Comparison of ENCODE assay signal across 10 mouse cellular contexts in the genomic region with DNA sequence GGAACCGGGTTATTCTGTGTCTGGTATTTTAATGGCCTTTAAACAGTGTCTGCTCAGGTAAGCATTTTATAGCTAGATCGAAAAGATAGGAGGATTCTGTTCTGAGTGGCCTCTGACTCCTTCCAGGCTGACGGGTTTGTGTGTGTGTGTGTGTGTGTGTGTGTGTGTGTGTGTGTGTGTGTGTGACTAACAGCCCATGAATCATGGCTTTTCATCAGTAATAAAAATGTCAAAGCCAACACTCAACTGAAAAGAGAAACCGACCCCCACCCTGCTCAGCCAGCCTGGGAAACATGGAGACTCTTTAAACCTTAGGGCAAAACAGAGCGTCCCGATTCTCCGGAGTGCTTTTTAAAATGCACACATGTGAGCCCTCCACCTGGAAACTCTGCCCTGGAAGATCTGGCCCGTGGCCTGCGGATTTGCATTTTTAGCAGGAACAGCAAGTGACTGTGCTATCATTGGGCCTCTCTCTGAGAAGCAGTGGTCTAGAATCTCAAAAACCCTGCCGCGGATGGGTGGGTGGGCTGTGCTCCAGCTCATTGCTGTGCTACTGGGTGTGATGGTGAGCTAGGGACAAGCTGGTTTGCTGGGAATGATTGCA. TPM values are rescaled to one million over a fixed set of nuclear protein-coding genes. Genes with fewer than 3 reads are reported as not detected.
DNase-seq lines count a peak whose midpoint lies in the region; ATAC-seq and TF ChIP-seq lines count a peak whose summit lies in the region.
"Had no signal": no experiment of that assay in that cellular context is flagged by ENCODE, and none has a peak within 500 bp of the region (broad histone marks: within the 10 kb centered on the region; RNA-seq: fewer than 3 reads in every experiment).

No protein-coding gene starts in this region.

- no peaks in the 10 kb centered on the region for H3K36me3 ChIP-seq in kidney, adult 2 months (ENCODE audit: control insufficient read depth, insufficient read depth, low read length)
- H3K36me3 ChIP-seq in hindbrain, postnatal 0 days (ENCODE audit: insufficient read depth, low read length), result no peaks in the 10 kb centered on the region
- no peaks in the 10 kb centered on the region for H3K36me3 ChIP-seq in midbrain, embryonic 15.5 days (replicated peaks)

- H3K4me1 ChIP-seq in kidney, adult 2 months (ENCODE audit: control insufficient read depth, insufficient read depth, low read length), result no peaks in the 10 kb centered on the region
- peaks cover 13% of the 10 kb centered on the region for H3K4me1 ChIP-seq in hindbrain, postnatal 0 days (ENCODE audit: insufficient read depth, low read length)
- H3K4me1 ChIP-seq in midbrain, embryonic 15.5 days, result peaks cover 27% of the 10 kb centered on the region

- H3K9ac ChIP-seq in hindbrain, postnatal 0 days (replicated peaks; ENCODE audit: low read length), result no peak overlapping the region
- no peak overlapping the region for H3K9ac ChIP-seq in midbrain, embryonic 15.5 days

- 14% methylated on average over 11 of the region's 11 CpGs for WGBS in kidney, adult 2 months
- 29% methylated on average over 11 of the region's 11 CpGs for WGBS in hindbrain, postnatal 0 days
- WGBS in midbrain, embryonic 15.5 days, result 30% methylated on average over 11 of the region's 11 CpGs

- no peaks in the 10 kb centered on the region for H3K27me3 ChIP-seq in kidney, adult 2 months (replicated peaks; ENCODE audit: control insufficient read depth, insufficient read depth, low read length)
- no peaks in the 10 kb centered on the region for H3K27me3 ChIP-seq in hindbrain, postnatal 0 days (ENCODE audit: insufficient read depth, low read length)
- H3K27me3 ChIP-seq in midbrain, embryonic 15.5 days (replicated peaks), result no peaks in the 10 kb centered on the region

- ATAC-seq in hindbrain, postnatal 0 days, result peak; percentile 60
- peak; percentile 60; the same call in 1 of the 2 replicates for ATAC-seq in midbrain, embryonic 15.5 days (replicated peaks)
- ATAC-seq in megakaryocyte progenitor cell, adult 5-6 weeks (replicated peaks; ENCODE audit: poor library complexity), result no peak

- H3K4me2 ChIP-seq in hindbrain, postnatal 0 days (ENCODE audit: low read depth, low read length), result 0 out of 2 replicates have a peak overlapping the region, but pooled peaks have one; percentile 10
- 0 out of 2 replicates have a peak overlapping the region, but pooled peaks have one; percentile 5 for H3K4me2 ChIP-seq in midbrain, embryonic 15.5 days

- no peak for TF ChIP-seq CTCF in kidney, adult 2 months (conservative IDR thresholded peaks at IDR 0.05; ENCODE audit: insufficient read depth, insufficient read length, low read depth, low read length)
- TF ChIP-seq CTCF in hindbrain, postnatal 0 days (IDR thresholded peaks at IDR 0.05; ENCODE audit: low read depth), result no peak

- no peak for TF ChIP-seq POLR2A in kidney, adult 2 months (IDR thresholded peaks at IDR 0.05; ENCODE audit: low read depth, low read length)

- DNase-seq in kidney, adult 2 months, result peak; percentile 21
- no peak for DNase-seq in kidney, adult 11 months
- peak; percentile 39 for DNase-seq in brain, adult 2 months (ENCODE audit: low read depth, low spot score)
- no peak for DNase-seq in hindbrain, postnatal 0 days (ENCODE audit: low spot score)
- DNase-seq in cerebellum, postnatal 4 days (ENCODE audit: low spot score in 2 of 2), result no peak
- no peak for DNase-seq in urinary bladder, postnatal 25 days (ENCODE audit: low spot score)

- no peak overlapping the region for H3K4me3 ChIP-seq in kidney, adult 2 months (ENCODE audit: insufficient read depth, low read depth, low read length)
- no peak overlapping the region for H3K4me3 ChIP-seq in hindbrain, postnatal 0 days (ENCODE audit: low read length)
- no peak overlapping the region for H3K4me3 ChIP-seq in midbrain, embryonic 15.5 days

- H3K9me3 ChIP-seq in hindbrain, postnatal 0 days (ENCODE audit: low read length), result no peaks in the 10 kb centered on the region
- H3K9me3 ChIP-seq in midbrain, embryonic 15.5 days, result no peaks in the 10 kb centered on the region

- H3K27ac ChIP-seq in kidney, adult 2 months (ENCODE audit: insufficient read depth, low read depth, low read length), result no peak overlapping the region
- 0 out of 2 replicates have a peak overlapping the region, but pooled peaks have one; percentile 8 for H3K27ac ChIP-seq in hindbrain, postnatal 0 days
- H3K27ac ChIP-seq in midbrain, embryonic 15.5 days, result peak overlapping the region; percentile 65

RNA-seq across cellular contexts. Expression of a gene that starts 20.4 kb away (rescaled TPM):
- 117 and 124 TPM in 2 replicates for polyA plus RNA-seq in kidney, adult 2 months (2012; rRNA removed)
- total RNA-seq in hindbrain, postnatal 0 days (2014; rRNA removed), result 143 and 175 TPM in 2 replicates
- polyA plus RNA-seq in hindbrain, postnatal 0 days (2015; fragmentation: Nextera tagmentation; extraction: Ambion mirVana), result 120 and 131 TPM in 2 replicates
- 152 and 162 TPM in 2 replicates for polyA plus RNA-seq in midbrain, embryonic 15.5 days (2015; fragmentation: Nextera tagmentation; extraction: Ambion mirVana)
- 31.3 and 39.7 TPM in 2 replicates for total RNA-seq in megakaryocyte progenitor cell, adult 5-6 weeks (2015)
- 36.4 and 41.7 TPM in 2 replicates for total RNA-seq in megakaryocyte progenitor cell, adult 5-6 weeks (2017)

RNA-seq across cellular contexts. Expression of a gene that starts 21.9 kb away (rescaled TPM):
- 17.0 and 32.1 TPM in 2 replicates for polyA plus RNA-seq in kidney, adult 2 months (2012; rRNA removed)
- 2.6 and 6.9 TPM in 2 replicates for total RNA-seq in hindbrain, postnatal 0 days (2014; rRNA removed)
- 1.2 and 1.6 TPM in 2 replicates for polyA plus RNA-seq in hindbrain, postnatal 0 days (2015; fragmentation: Nextera tagmentation; extraction: Ambion mirVana)
- 1.5 and 2.0 TPM in 2 replicates for polyA plus RNA-seq in midbrain, embryonic 15.5 days (2015; fragmentation: Nextera tagmentation; extraction: Ambion mirVana)
- total RNA-seq in megakaryocyte progenitor cell, adult 5-6 weeks (2015), result not detected in 2 replicates
- not detected in 2 replicates for total RNA-seq in megakaryocyte progenitor cell, adult 5-6 weeks (2017)

RNA-seq across cellular contexts. Expression of a gene that starts 36.9 kb away (rescaled TPM):
- 34.6 and 43.9 TPM in 2 replicates for polyA plus RNA-seq in kidney, adult 2 months (2012; rRNA removed)
- total RNA-seq in hindbrain, postnatal 0 days (2014; rRNA removed), result 50.4 and 52.7 TPM in 2 replicates
- polyA plus RNA-seq in hindbrain, postnatal 0 days (2015; fragmentation: Nextera tagmentation; extraction: Ambion mirVana), result 19.2 and 19.9 TPM in 2 replicates
- 20.8 and 21.3 TPM in 2 replicates for polyA plus RNA-seq in midbrain, embryonic 15.5 days (2015; fragmentation: Nextera tagmentation; extraction: Ambion mirVana)
- total RNA-seq in megakaryocyte progenitor cell, adult 5-6 weeks (2015), result not detected in 2 replicates
- not detected in 2 replicates for total RNA-seq in megakaryocyte progenitor cell, adult 5-6 weeks (2017)

RNA-seq across cellular contexts. Expression of a gene that starts 60.0 kb away (rescaled TPM):
- 0.24 and 0.41 TPM in 2 replicates for polyA plus RNA-seq in kidney, adult 2 months (2012; rRNA removed)
- 257 and 298 TPM in 2 replicates for total RNA-seq in hindbrain, postnatal 0 days (2014; rRNA removed)
- polyA plus RNA-seq in hindbrain, postnatal 0 days (2015; fragmentation: Nextera tagmentation; extraction: Ambion mirVana), result 394 and 396 TPM in 2 replicates
- polyA plus RNA-seq in midbrain, embryonic 15.5 days (2015; fragmentation: Nextera tagmentation; extraction: Ambion mirVana), result 167 and 169 TPM in 2 replicates
- not detected in 2 replicates for total RNA-seq in megakaryocyte progenitor cell, adult 5-6 weeks (2015)
- not detected in 2 replicates for total RNA-seq in megakaryocyte progenitor cell, adult 5-6 weeks (2017)
- total RNA-seq: heart, postnatal 25 days; MEL had no signal

Comparison
In these comparisons a context has a peak if more than half of its experiments do, and no peak if none do; other contexts are left out.
1. DNase-seq: peak in kidney, adult 2 months (single experiment) and brain, adult 2 months (single experiment); none in kidney, adult 11 months (single experiment), hindbrain, postnatal 0 days (single experiment), cerebellum, postnatal 4 days (0 of 2) and urinary bladder, postnatal 25 days (single experiment).